Mouse (Mus musculus) common myeloid progenitor, adult 5-6 weeks (primary cell): ENCODE measurements around the gene Cd300ld3. TPM values are rescaled to one million over a fixed set of nuclear protein-coding genes. Genes with fewer than 3 reads are reported as not detected.
"Not testable (repeated sequence)": the region's sequence is repeated elsewhere in the genome, so short reads cannot be mapped to it uniquely, and the experiment has no call there.

Experiments
- ATAC-seq: replicated peaks from 2 replicates; pipeline ENCODE4 v1.8.0; 2016; ENCODE audit warnings: low read depth, mild to moderate bottlenecking, moderate TSS enrichment, inconsistent platforms; ENCODE audit not compliant: poor library complexity, severe bottlenecking
- total RNA-seq: library from RNA; stranded (forward); fragments of 200-1000, 187-1606 nt; gene quantifications from 2 replicates; pipeline ENCODE4 v1.2.3, GENCODE M21; 2017

Gene Cd300ld3
- total RNA-seq, 1 experiment from 2014 or later = not detected

DNA sequence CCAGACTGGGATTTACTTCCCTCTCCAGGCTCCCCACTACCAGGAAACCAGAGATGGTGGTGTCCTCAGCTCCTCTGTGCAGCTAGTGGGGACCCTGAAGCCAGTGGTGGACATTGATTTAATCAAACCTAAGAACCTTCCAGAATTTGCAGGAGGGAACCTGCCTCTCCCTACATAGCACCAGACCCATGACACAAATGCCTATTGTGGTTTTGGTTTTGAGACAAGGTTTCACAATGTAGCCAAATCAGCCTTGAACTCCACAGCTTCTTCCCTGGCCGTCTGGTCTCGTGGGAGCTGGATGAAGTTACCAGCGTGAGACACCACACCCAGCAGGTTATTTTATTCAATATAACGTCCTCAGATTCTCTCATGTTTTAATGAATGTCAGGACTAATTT, 10.5 kb upstream of the Cd300ld3 start:
- no peak for ATAC-seq

DNA sequence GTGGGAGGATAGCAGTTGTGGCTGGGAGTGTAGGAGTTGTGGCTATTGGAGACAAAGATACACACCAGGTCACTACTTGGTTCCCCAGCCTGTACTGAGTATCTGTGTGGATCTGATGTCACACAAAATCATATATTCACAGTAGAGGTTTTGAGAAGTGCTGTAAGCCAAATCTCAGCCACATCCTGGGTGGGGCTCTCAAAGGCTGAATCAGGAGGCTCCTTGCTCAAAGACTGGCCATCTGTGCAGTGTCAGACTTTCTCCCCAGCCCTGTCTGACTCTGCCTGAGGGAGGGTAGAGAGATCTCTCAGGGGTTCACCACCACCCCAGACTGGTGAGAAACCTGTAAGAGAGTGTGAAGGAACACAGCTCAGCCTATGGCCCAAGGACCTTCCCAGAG, 6.3 kb upstream of the Cd300ld3 start:
- no peak for ATAC-seq

DNA sequence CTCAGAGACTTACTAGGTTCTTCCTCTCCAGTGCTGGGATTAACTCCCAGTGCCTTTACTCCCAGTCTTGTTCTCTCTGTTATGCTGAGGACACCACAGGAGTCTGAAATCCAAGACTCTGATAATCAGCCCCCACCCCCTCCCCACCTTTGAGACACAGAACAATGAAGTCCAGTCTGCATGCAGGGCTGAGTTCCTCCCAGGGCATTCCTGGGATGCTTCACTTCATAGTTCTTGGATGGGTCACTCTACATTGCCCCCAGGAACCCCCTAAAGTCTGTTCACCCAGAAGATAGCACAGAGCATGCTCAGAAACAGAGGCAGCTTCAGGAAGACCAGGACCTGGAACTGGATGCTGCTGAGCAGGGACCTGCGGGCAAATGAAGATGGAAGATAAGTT, 4.8 kb upstream of the Cd300ld3 start:
- no peak for ATAC-seq

GRCm38 (mm10) chr11:115052206-115052605, 4.0 kb upstream of the Cd300ld3 start:
- ATAC-seq = peak; percentile 86

GRCm38 (mm10) chr11:115049282-115049895, 1.2 kb upstream of the Cd300ld3 start:
- 0 out of 2 replicates have a peak, but pooled peaks have one; percentile 46 for ATAC-seq

DNA sequence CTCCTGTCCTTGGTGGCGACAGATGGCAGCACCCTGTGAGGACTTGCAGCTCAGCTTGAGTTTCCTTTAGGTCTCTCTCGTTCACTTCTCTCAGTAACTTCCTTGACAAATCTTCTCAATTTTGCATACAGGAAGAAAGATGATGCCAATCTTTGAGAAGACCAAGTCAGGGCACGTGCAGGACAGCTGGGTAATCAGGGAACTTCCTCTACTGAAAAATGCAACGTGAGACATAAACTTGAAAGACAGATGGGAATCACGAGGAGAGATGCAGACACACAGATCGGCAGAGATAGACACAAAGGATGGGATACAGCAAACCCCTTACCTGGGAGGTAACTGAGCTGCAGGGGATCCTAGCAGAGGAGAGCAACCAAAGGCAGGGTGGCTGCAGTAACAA, 10.5 kb downstream of the Cd300ld3 start, which contains the start of gene Cd300ld5:
Gene Cd300ld5 (minus strand): TSS at position 101 of the 400 bp plus-strand sequence.
- not testable (repeated sequence) for ATAC-seq

DNA sequence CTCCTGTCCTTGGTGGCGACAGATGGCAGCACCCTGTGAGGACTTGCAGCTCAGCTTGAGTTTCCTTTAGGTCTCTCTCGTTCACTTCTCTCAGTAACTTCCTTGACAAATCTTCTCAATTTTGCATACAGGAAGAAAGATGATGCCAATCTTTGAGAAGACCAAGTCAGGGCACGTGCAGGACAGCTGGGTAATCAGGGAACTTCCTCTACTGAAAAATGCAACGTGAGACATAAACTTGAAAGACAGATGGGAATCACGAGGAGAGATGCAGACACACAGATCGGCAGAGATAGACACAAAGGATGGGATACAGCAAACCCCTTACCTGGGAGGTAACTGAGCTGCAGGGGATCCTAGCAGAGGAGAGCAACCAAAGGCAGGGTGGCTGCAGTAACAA, 21.3 kb downstream of the Cd300ld3 start, which contains the start of gene Cd300ld4:
Gene Cd300ld4 (minus strand): TSS at position 101 of the 400 bp plus-strand sequence.
- ATAC-seq = not testable (repeated sequence)

DNA sequence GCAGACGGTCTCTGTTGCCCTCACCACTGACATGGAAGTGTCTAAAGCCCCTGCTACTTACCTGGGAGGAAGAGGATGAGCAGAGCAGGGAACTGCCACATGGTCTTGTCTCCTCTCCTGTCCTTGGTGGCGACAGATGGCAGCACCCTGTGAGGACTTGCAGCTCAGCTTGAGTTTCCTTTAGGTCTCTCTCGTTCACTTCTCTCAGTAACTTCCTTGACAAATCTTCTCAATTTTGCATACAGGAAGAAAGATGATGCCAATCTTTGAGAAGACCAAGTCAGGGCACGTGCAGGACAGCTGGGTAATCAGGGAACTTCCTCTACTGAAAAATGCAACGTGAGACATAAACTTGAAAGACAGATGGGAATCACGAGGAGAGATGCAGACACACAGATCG, 32.1 kb downstream of the Cd300ld3 start, which contains the start of gene Cd300ld2:
Gene Cd300ld2 (minus strand): TSS at position 101 of the 400 bp plus-strand sequence.
- not testable (repeated sequence) for ATAC-seq

GRCm38 (mm10) chr11:115004070-115004469, 44.1 kb downstream of the Cd300ld3 start:
- peak; percentile 77 for ATAC-seq

GRCm38 (mm10) chr11:115001474-115002040, 46.7 kb downstream of the Cd300ld3 start, which contains the start of gene Cd300c2:
Cd300c2 (minus strand) TSS chr11:115001880.
- ATAC-seq = peak; percentile 55

Other genes with a start within 250 kb of the Cd300ld3 start
- gene Gpr142, start 249.5 kb downstream of the Cd300ld3 start, total RNA-seq = not detected in 2 replicates
- gene Gprc5c, start 197.3 kb downstream of the Cd300ld3 start, total RNA-seq = not detected in 2 replicates
- 11.4 and 24.8 TPM in 2 replicates for gene Cd300a, start 158.4 kb downstream of the Cd300ld3 start, total RNA-seq
- 8.5 and 9.5 TPM in 2 replicates for gene Cd300lb, start 114.0 kb downstream of the Cd300ld3 start, total RNA-seq
- 2.7 TPM in 1 of 2 replicates, not detected in the other for gene Cd300c, start 79.3 kb downstream of the Cd300ld3 start, total RNA-seq
- gene Cd300ld, start 58.5 kb downstream of the Cd300ld3 start, total RNA-seq = 0.55 TPM in 1 of 2 replicates, not detected in the other
- 1.8 TPM in 1 of 2 replicates, not detected in the other for gene Cd300c2, start 46.5 kb downstream of the Cd300ld3 start, total RNA-seq
- not detected in 2 replicates for gene Cd300ld2, start 32.2 kb downstream of the Cd300ld3 start, total RNA-seq
- not detected in 2 replicates for gene Cd300ld4, start 21.4 kb downstream of the Cd300ld3 start, total RNA-seq
- gene Cd300ld5, start 10.6 kb downstream of the Cd300ld3 start, total RNA-seq = not detected in 2 replicates
- not detected in 2 replicates for gene Cd300e, start 13.8 kb upstream of the Cd300ld3 start, total RNA-seq
- gene Rab37, start 43.0 kb upstream of the Cd300ld3 start, total RNA-seq = 50.6 and 61.5 TPM in 2 replicates
- gene Cd300lf, start 85.6 kb upstream of the Cd300ld3 start, total RNA-seq = not detected in 2 replicates
- 45.5 and 53.4 TPM in 2 replicates for gene Slc9a3r1, start 114.9 kb upstream of the Cd300ld3 start, total RNA-seq
- gene Tmem104, start 139.1 kb upstream of the Cd300ld3 start, total RNA-seq = 2.2 and 3.7 TPM in 2 replicates
- gene Nat9, start 139.4 kb upstream of the Cd300ld3 start, total RNA-seq = 17.2 and 19.7 TPM in 2 replicates
- not detected in 2 replicates for gene Grin2c, start 218.8 kb upstream of the Cd300ld3 start, total RNA-seq
- 21.5 and 29.1 TPM in 2 replicates for gene Fdxr, start 228.6 kb upstream of the Cd300ld3 start, total RNA-seq
- 0.73 and 1.6 TPM in 2 replicates for gene Fads6, start 249.3 kb upstream of the Cd300ld3 start, total RNA-seq